Mouse (Mus musculus): ENCODE results near the gene Clec4d. TPM values are rescaled to one million over a fixed set of nuclear protein-coding genes. Genes with fewer than 3 reads are reported as not detected.
"Not testable (repeated sequence)": the region's sequence is repeated elsewhere in the genome, so short reads cannot be mapped to it uniquely, and the experiment has no call there.

Clec4d gene
- total and polyA plus RNA-seq, 2 experiments from 2014 or later: 0.19 to 0.46 TPM

GRCm38 (mm10) chr6:123244201-123244600 is 17.7 kb upstream of the Clec4d start:
- no peak overlapping the region for H3K9ac ChIP-seq (replicated peaks; ENCODE audit: low read depth, low read length)
- no peak overlapping the region for H3K4me2 ChIP-seq (ENCODE audit: low read depth, low read length)
- no peak overlapping the region for H3K27ac ChIP-seq (ENCODE audit: low read depth)
- no peaks in the 10 kb centered on the region for H3K36me3 ChIP-seq (replicated peaks; ENCODE audit: control insufficient read depth, insufficient read depth, low read length)
- no peaks in the 10 kb centered on the region for H3K27me3 ChIP-seq (ENCODE audit: control insufficient read depth, insufficient read depth, low read length)
- H3K4me3 ChIP-seq (ENCODE audit: low read depth, low read length): no peak overlapping the region
- no peaks in the 10 kb centered on the region for H3K4me1 ChIP-seq (ENCODE audit: control insufficient read depth, insufficient read depth)
- no peak for TF ChIP-seq CTCF (IDR thresholded peaks at IDR 0.05; ENCODE audit: low read depth)
- TF ChIP-seq EP300 (IDR thresholded peaks at IDR 0.05; ENCODE audit: low read depth): no peak
- H3K9me3 ChIP-seq (replicated peaks; ENCODE audit: control insufficient read depth, low read length): no peaks in the 10 kb centered on the region
- 60% methylated on average over 5 of the region's 5 CpGs for WGBS
- ATAC-seq (ENCODE audit: insufficient read depth, low read depth): no peak
- DNase-seq (ENCODE audit: low spot score): no peak

DNA sequence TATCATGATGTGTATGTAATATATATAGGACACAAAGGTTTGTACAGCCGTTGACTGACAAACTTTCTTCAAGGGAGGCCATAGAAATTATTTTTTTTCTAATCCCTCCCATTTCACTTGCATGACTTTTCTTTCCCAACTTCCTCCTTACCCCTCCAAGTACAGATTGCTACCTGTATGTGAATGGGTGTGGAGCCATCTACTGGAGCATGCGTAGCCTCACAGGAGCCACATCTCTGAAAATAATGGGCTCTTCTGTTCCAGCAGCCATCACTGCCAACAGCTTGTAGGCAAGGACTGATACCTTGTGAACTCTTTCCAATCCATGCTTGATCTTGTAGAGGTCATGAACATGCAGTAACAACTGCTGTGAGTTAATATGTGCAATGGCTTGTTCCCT is 13.0 kb upstream of the Clec4d start:
- not testable (repeated sequence) for DNase-seq (ENCODE audit: low spot score); H3K9me3 ChIP-seq (replicated peaks; ENCODE audit: control insufficient read depth, low read length); H3K36me3 ChIP-seq (replicated peaks; ENCODE audit: control insufficient read depth, insufficient read depth, low read length); H3K9ac ChIP-seq (replicated peaks; ENCODE audit: low read depth, low read length); H3K4me3 ChIP-seq (ENCODE audit: low read depth, low read length); ATAC-seq (ENCODE audit: insufficient read depth, low read depth); H3K4me2 ChIP-seq (ENCODE audit: low read depth, low read length); H3K27ac ChIP-seq (ENCODE audit: low read depth); H3K4me1 ChIP-seq (ENCODE audit: control insufficient read depth, insufficient read depth); H3K27me3 ChIP-seq (ENCODE audit: control insufficient read depth, insufficient read depth, low read length)
- 73% methylated on average over 2 of the region's 2 CpGs for WGBS

DNA sequence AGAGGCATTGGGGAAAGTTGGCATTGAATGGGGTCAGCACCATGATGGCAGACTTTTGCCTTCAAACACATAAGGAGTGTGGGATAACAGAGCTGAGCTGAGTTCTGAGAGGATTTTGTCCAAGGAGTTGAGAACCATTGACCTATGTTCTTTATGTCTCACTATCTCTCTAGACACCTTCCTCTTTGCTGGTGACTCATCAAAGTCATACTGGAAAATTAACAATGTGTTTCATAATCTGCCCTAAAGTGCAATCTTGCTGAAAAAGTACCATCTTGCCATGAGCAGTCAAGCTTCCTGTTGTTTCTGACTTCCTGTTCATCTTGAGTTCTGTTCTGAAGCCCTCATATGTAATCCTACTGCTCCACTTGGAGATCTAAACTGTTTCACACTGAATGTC is 9.2 kb upstream of the Clec4d start:
- Histone ChIP-seq H3K4me3 (ENCODE audit: low read depth, low read length) (no peak overlapping the region), H3K9me3 (replicated peaks; ENCODE audit: control insufficient read depth, low read length) (0 out of 2 replicates have a peak, but pooled peaks cover 4% of the 10 kb centered on the region), H3K27me3 (ENCODE audit: control insufficient read depth, insufficient read depth, low read length) (no peaks in the 10 kb centered on the region), H3K4me2 (ENCODE audit: low read depth, low read length) (no peak overlapping the region), H3K27ac (ENCODE audit: low read depth) (no peak overlapping the region), H3K4me1 (ENCODE audit: control insufficient read depth, insufficient read depth) (no peaks in the 10 kb centered on the region), H3K36me3 (replicated peaks; ENCODE audit: control insufficient read depth, insufficient read depth, low read length) (no peaks in the 10 kb centered on the region), H3K9ac (replicated peaks; ENCODE audit: low read depth, low read length) (no peak overlapping the region)
- ATAC-seq (ENCODE audit: insufficient read depth, low read depth) (no peak), DNase-seq (ENCODE audit: low spot score) (no peak)
- TF ChIP-seq EP300 (IDR thresholded peaks at IDR 0.05; ENCODE audit: low read depth): no peak
- no peak for TF ChIP-seq CTCF (IDR thresholded peaks at IDR 0.05; ENCODE audit: low read depth)

- ATAC-seq (ENCODE audit: insufficient read depth, low read depth): no peak
- Histone ChIP-seq H3K4me3 (ENCODE audit: low read depth, low read length) (no peak overlapping the region), H3K4me2 (ENCODE audit: low read depth, low read length) (no peak overlapping the region), H3K27me3 (ENCODE audit: control insufficient read depth, insufficient read depth, low read length) (no peaks in the 10 kb centered on the region), H3K27ac (ENCODE audit: low read depth) (no peak overlapping the region), H3K9ac (replicated peaks; ENCODE audit: low read depth, low read length) (no peak overlapping the region), H3K9me3 (replicated peaks; ENCODE audit: control insufficient read depth, low read length) (0 out of 2 replicates have a peak, but pooled peaks cover 4% of the 10 kb centered on the region), H3K4me1 (ENCODE audit: control insufficient read depth, insufficient read depth) (no peaks in the 10 kb centered on the region), H3K36me3 (replicated peaks; ENCODE audit: control insufficient read depth, insufficient read depth, low read length) (no peaks in the 10 kb centered on the region)
- TF ChIP-seq EP300 (IDR thresholded peaks at IDR 0.05; ENCODE audit: low read depth) (no peak), CTCF (IDR thresholded peaks at IDR 0.05; ENCODE audit: low read depth) (no peak)
- DNase-seq (ENCODE audit: low spot score): no peak
- 60% methylated on average over 3 of the region's 3 CpGs for WGBS
These were observed 3.0 kb upstream of the Clec4d start for GRCm38 (mm10) chr6:123258946-123259345.

- Histone ChIP-seq H3K36me3 (replicated peaks; ENCODE audit: control insufficient read depth, insufficient read depth, low read length) (no peaks in the 10 kb centered on the region), H3K4me2 (ENCODE audit: low read depth, low read length) (no peak overlapping the region), H3K27ac (ENCODE audit: low read depth) (no peak overlapping the region), H3K4me1 (ENCODE audit: control insufficient read depth, insufficient read depth) (no peaks in the 10 kb centered on the region), H3K9me3 (replicated peaks; ENCODE audit: control insufficient read depth, low read length) (0 out of 2 replicates have a peak, but pooled peaks cover 4% of the 10 kb centered on the region), H3K4me3 (ENCODE audit: low read depth, low read length) (no peak overlapping the region), H3K9ac (replicated peaks; ENCODE audit: low read depth, low read length) (no peak overlapping the region), H3K27me3 (ENCODE audit: control insufficient read depth, insufficient read depth, low read length) (no peaks in the 10 kb centered on the region)
- WGBS: 63% methylated on average over 4 of the region's 4 CpGs
- no peak for DNase-seq (ENCODE audit: low spot score)
- ATAC-seq (ENCODE audit: insufficient read depth, low read depth): no peak
- no peak for TF ChIP-seq CTCF (IDR thresholded peaks at IDR 0.05; ENCODE audit: low read depth)
- TF ChIP-seq EP300 (IDR thresholded peaks at IDR 0.05; ENCODE audit: low read depth): no peak
These were observed 1.9 kb upstream of the Clec4d start for GRCm38 (mm10) chr6:123259889-123260603.

- WGBS: 68% methylated on average over 1 of the region's 1 CpGs
- no peak for ATAC-seq (ENCODE audit: insufficient read depth, low read depth)
- no peak for DNase-seq (ENCODE audit: low spot score)
- H3K4me3 ChIP-seq (ENCODE audit: low read depth, low read length): no peak overlapping the region
- H3K9me3 ChIP-seq (replicated peaks; ENCODE audit: control insufficient read depth, low read length): 0 out of 2 replicates have a peak, but pooled peaks cover 4% of the 10 kb centered on the region
- H3K4me2 ChIP-seq (ENCODE audit: low read depth, low read length): no peak overlapping the region
- no peaks in the 10 kb centered on the region for H3K36me3 ChIP-seq (replicated peaks; ENCODE audit: control insufficient read depth, insufficient read depth, low read length)
- no peak overlapping the region for H3K27ac ChIP-seq (ENCODE audit: low read depth)
- H3K4me1 ChIP-seq (ENCODE audit: control insufficient read depth, insufficient read depth): no peaks in the 10 kb centered on the region
- no peak for TF ChIP-seq EP300 (IDR thresholded peaks at IDR 0.05; ENCODE audit: low read depth)
- no peak overlapping the region for H3K9ac ChIP-seq (replicated peaks; ENCODE audit: low read depth, low read length)
- H3K27me3 ChIP-seq (ENCODE audit: control insufficient read depth, insufficient read depth, low read length): no peaks in the 10 kb centered on the region
These were observed 1.0 kb upstream of the Clec4d start for GRCm38 (mm10) chr6:123260868-123261267.
